In genomic region chr10:51405141-51405540, GRCm38 (mm10) we compare ENCODE assay signal across 8 mouse cellular contexts.
DNase-seq lines count a peak whose midpoint lies in the region; ATAC-seq and TF ChIP-seq lines count a peak whose summit lies in the region.
"Had no signal": no experiment of that assay in that cellular context is flagged by ENCODE, and none has a peak within 500 bp of the region (broad histone marks: within the 10 kb centered on the region; RNA-seq: fewer than 3 reads in every experiment).

No protein-coding gene starts in this region.

- ATAC-seq in CD4-positive, CD25-positive, alpha-beta regulatory T cell, adult 4 months, result peak; percentile 95
- peak; percentile 98 for ATAC-seq in granulocyte monocyte progenitor cell, adult 5-6 weeks (replicated peaks; ENCODE audit: poor library complexity, severe bottlenecking)
- ATAC-seq in lung, postnatal 0 days, result peak; percentile 54; the same call in 1 of the 2 replicates

- no peak overlapping the region for H3K9ac ChIP-seq in lung, postnatal 0 days (replicated peaks; ENCODE audit: low read depth)
- H3K9ac ChIP-seq: liver, embryonic 15.5 days had no signal

- peak; percentile 81 for TF ChIP-seq CTCF in lung, postnatal 0 days (IDR thresholded peaks at IDR 0.05)

- no peaks in the 10 kb centered on the region for H3K36me3 ChIP-seq in lung, postnatal 0 days (ENCODE audit: insufficient read depth, low read length)
- H3K36me3 ChIP-seq: liver, embryonic 15.5 days had no signal

- peak; percentile 30 for DNase-seq in Muller cell, postnatal 12 days (ENCODE audit: inconsistent ontology term)
- DNase-seq in cerebellum, postnatal 4 days (ENCODE audit: low spot score in 2 of 2), result peak; percentile 34 to 61
- DNase-seq in large intestine, adult 2 months (ENCODE audit: low read depth, low spot score), result peak; percentile 14
- peak; percentile 71 for DNase-seq in lung, postnatal 0 days (ENCODE audit: low spot score)
- peak; percentile 85 for DNase-seq in retina, embryonic 14.5 days (ENCODE audit: low spot score)

- H3K9me3 ChIP-seq in lung, postnatal 0 days (ENCODE audit: low read length), result no peaks in the 10 kb centered on the region
- H3K9me3 ChIP-seq: liver, embryonic 15.5 days had no signal

- H3K4me3 ChIP-seq in lung, postnatal 0 days (ENCODE audit: low read depth, low read length), result no peak overlapping the region
- H3K4me3 ChIP-seq: liver, embryonic 15.5 days had no signal

- 4% methylated on average over 9 of the region's 9 CpGs for WGBS in large intestine, adult 2 months
- WGBS in lung, postnatal 0 days, result 5% methylated on average over 9 of the region's 9 CpGs

- TF ChIP-seq EP300 in lung, postnatal 0 days (IDR thresholded peaks at IDR 0.05), result no peak

- no peaks in the 10 kb centered on the region for H3K27me3 ChIP-seq in lung, postnatal 0 days (replicated peaks; ENCODE audit: insufficient read depth, low read length)
- H3K27me3 ChIP-seq: liver, embryonic 15.5 days had no signal

- no peaks in the 10 kb centered on the region for H3K4me1 ChIP-seq in lung, postnatal 0 days (ENCODE audit: insufficient read depth, low read depth, low read length)
- H3K4me1 ChIP-seq: liver, embryonic 15.5 days had no signal

- no peak overlapping the region; the same call in 1 of the 2 replicates for H3K4me2 ChIP-seq in lung, postnatal 0 days (replicated peaks; ENCODE audit: low read depth, low read length)
- H3K4me2 ChIP-seq: liver, embryonic 15.5 days had no signal

- no peak overlapping the region for H3K27ac ChIP-seq in lung, postnatal 0 days (ENCODE audit: low read length)
- H3K27ac ChIP-seq: liver, embryonic 15.5 days had no signal

Comparison
In these comparisons a context has a peak if more than half of its experiments do, and no peak if none do; other contexts are left out.
1. DNase-seq: peak in every context shown above with its lines; median percentile 85 in retina, embryonic 14.5 days; 71 in lung, postnatal 0 days; 48 in cerebellum, postnatal 4 days; 30 in Muller cell, postnatal 12 days; 14 in large intestine, adult 2 months.